Mouse (Mus musculus) stomach, postnatal 0 days (tissue): Measurements from ENCODE around the gene Gm10490.

Source experiments
- CTCF ChIP-seq: IDR thresholded peaks from 2 replicates; pipeline ENCODE4 v1.5.1; 2016; ENCODE audit warnings: antibody characterized with exemption, low read depth, mild to moderate bottlenecking, moderate library complexity
- EP300 ChIP-seq: optimal IDR thresholded peaks from 2 replicates; pipeline ENCODE3; 2016; ENCODE audit warnings: antibody characterized with exemption

DNA sequence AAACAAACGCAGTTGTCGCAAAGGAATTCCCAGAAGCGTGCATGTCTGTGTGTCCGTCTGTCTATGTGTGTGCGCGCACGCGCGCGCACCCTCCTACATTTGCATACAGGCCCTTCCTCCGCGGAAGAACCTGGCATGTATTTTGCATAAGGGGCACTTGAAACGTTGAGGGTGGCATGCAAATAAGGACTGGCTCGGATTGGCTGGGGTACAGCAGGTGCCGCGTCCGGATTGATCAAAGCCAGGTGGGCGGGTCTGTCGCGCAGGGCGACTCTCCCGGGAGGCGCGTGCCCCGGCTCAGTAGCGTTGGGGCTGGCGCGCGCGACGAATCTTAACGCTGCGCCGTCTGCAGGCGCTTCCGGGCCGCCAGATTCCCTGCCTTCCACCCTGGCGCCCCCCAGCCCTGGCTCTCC, 31.3 kb upstream of the Gm10490 start, which contains the start of gene Pim2:
- TF ChIP-seq CTCF (no peak), EP300 (no peak)
